Mouse (Mus musculus): ENCODE results near the gene Gm14391.
A peak's percentile ranks its signal among the peaks of the same experiment; 100 is the strongest.
"Not testable (repeated sequence)": the region's sequence is repeated elsewhere in the genome, so short reads cannot be mapped to it uniquely, and the experiment has no call there.

The Gm14391 gene

GRCm38 (mm10) chr2:175206732-175207131, at the start of gene Gm14391:
TSS of gene Gm14391 (minus strand) at chr2:175206917.
- not testable (repeated sequence) for DNase-seq (ENCODE audit: low spot score in 2 of 2)

DNA sequence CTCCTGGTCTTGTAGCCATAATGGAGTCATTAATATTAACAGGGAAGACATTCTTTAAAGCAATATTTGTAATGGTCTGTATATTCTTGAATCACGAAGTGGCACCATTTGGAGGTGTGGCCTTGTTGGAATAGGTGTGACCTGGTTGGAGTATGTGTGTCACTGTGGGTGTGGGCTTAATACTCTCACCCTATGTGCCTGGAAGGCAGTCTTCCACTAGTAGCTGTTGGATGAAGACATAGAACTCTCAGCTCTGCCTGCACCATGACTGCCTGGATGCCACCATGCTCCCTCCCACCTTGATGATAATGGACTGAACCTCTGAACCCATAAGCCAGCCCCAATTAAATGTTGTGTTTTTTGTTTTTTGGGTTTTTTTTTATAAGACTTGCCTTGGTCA, 27.7 kb downstream of the Gm14391 start:
- not testable (repeated sequence) for DNase-seq (ENCODE audit: low spot score in 2 of 2)

- no peak for DNase-seq (ENCODE audit: low spot score in 2 of 2)
Measured at GRCm38 (mm10) chr2:175176312-175176711, 30.4 kb downstream of the Gm14391 start.

GRCm38 (mm10) chr2:175175401-175176180, 31.1 kb downstream of the Gm14391 start, which contains the start of gene Gm14443:
TSS of gene Gm14443 (minus strand) at chr2:175175871.
- DNase-seq (ENCODE audit: low spot score in 2 of 2): not testable (repeated sequence)

DNA sequence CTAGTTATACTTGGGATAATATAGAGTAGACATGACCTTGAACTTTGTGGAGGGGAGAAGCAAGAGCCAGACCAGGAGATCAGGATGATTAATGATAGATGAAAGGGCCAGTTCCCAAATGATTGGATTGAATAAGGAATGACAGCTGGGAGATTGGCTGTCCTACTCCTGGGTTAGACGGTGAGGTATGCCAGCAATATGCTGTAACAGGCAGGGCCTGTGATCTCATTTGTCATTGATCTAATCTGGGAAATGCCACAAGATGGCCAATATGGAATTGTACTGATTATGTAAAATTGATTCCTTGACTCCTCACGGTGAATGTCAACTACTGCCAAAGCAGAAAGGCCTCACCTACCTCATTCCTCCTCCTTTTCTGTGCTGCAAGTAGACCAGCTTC, 32.7 kb downstream of the Gm14391 start:
- DNase-seq (ENCODE audit: low spot score in 2 of 2): not testable (repeated sequence)

DNA sequence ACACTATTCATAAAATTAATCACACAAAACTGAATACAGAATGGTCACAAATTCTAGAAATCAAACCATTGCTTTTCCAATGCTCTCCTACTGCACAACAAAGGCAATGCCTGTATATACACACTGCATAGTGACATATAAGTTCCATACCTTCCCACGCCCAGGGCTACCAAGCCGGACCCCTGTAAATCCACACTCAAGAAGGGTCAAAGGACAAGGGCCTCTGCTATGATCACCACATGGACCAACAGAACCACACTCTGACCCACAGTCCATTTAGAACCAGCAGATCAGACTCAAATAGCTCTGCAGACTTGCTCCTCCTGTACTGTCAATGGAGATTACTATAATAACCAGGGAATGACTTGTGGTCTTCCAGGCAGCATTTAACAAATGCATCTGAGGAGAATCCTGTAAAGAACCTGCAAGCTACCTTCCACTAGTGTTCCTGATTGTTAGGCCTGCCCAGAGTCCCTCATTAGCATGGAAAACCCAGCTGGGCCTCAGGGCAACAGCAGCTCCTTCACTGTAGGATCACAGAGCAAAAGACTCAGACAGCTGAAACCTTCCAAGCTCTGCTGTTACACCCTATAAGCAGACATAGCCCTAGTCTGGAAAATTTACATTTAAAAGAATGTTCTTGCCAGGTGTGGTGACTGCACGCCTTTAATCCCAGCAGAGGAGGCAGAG, 33.7 kb downstream of the Gm14391 start:
- not testable (repeated sequence) for DNase-seq (ENCODE audit: low spot score in 2 of 2)

- no peak for DNase-seq (ENCODE audit: low spot score in 2 of 2)
Measured at GRCm38 (mm10) chr2:175172123-175172522, 34.6 kb downstream of the Gm14391 start.

DNA sequence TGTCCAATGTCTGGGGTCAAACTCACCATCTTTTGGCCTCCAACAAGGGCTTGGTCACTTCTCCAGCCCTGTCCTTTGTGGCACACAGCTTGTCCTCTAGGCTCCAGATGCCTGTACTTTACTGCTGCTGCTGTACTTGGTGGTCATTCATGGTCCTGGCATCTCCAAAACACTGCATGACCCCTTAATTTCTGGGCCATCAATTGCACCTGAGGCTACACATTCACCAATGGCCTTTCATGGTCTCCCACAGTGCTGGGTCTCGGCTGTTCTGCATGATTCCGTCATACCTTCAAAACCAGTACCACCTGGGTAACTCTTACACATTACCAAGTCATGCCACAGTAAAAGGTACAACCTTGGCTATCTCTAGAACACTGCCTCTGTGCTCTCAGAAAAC, 39.8 kb downstream of the Gm14391 start:
- DNase-seq (ENCODE audit: low spot score in 2 of 2): not testable (repeated sequence)

GRCm38 (mm10) chr2:175165110-175165509, 41.6 kb downstream of the Gm14391 start:
- not testable (repeated sequence) for DNase-seq (ENCODE audit: low spot score in 2 of 2)

DNA sequence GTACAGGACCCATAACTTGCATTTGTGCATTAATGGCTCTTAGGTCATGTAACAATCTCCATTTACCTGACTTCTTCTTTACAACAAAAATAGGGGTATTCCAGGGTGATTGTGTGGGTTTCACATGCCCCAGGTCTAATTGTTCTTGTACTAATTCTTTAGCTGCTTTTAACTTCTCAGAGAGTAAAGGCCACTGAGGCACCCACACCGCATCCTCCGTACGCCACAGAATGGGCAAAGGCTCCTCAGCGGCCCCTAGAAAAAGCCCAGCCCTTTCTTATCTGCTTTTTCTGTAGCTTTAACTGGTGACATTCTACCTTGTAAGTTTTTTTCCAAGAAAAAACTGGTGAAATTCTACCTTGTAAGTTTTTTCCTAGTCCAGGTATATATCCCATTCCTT, 45.3 kb downstream of the Gm14391 start:
- DNase-seq (ENCODE audit: low spot score in 2 of 2): not testable (repeated sequence)

DNA sequence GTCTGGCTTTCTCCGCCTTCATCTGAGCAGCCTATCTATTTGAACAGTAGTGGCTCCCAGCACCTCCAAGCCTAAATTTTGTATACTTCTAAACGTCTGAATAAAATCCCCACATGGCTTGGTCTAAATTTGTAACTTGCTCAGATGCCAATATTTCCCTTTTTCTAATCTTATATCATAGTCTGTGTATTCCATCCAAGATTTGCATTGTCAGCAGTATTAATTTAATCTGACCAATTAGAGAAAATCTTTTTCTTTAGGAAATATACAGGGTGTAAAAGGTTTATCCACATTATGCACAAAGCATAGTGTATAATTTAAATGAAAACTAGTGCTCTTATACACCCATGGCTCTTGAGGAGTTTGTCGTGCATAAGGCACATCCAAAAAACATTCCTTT, 48.1 kb downstream of the Gm14391 start:
- DNase-seq (ENCODE audit: low spot score in 2 of 2): no peak

- no peak for DNase-seq (ENCODE audit: low spot score in 2 of 2)
Measured at GRCm38 (mm10) chr2:175156696-175157095, 50.0 kb downstream of the Gm14391 start.

DNA sequence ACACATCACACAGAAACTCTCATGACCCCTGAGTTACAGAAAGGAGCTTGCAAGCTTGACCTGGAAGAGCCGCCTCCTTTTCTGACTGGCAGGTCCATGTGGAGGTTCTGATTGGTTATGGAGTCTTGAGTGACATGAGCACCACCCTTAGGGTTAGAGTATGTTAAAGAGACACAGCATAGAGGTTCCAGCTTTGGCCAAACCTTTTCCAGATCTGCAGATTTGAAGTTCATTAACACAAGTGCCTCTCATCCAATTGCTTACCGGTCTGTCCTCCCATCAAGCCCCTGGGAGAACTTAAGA, 64.8 kb downstream of the Gm14391 start, which contains the start of gene Gm14399:
Gene Gm14399 (minus strand): TSS at position 20 of the 303 bp plus-strand sequence.
- DNase-seq (ENCODE audit: low spot score in 2 of 2): peak in 1 of 2 experiments; percentile 39

DNA sequence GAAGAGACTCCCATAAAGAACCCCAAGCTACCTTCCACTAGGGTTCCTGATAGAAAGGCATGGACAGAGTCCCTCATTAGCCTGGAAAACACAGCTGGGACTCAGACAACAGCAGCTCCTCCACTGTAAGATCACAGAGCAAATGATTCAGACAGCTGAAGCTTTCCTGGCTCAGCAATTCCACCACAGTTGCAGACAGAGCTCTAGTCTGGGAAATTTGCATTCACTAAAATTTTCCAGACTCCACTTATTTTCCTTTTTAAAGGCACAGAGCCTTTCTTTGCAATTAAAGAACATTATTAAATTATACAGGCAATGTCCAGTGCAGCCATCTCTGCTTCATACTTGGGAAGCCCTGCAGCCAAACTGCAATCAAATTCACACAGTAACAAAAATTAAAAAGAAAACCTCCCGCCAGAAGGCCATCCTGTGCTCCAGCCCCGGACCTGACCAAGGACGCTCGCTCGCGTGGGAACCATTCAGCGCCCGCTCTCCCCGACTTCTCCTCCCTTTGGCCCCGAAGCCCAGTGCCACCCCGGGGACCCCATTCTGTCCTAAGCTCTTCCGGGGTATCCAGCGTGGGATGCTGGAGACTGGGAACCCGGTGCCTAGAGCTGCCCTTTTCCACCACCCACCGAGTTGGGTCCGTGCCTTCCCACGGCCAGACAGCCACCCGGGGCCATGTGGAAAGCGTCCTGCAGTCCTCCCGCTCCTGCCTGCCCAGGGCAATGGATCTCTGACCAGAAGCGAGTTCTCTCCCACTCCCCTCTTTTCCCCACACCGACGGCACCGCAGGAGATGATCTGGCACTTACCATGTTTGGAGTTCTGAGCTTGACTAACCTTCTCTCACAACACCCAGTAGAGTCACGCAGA, 65.4 kb downstream of the Gm14391 start:
- peak in 1 of 2 experiments; percentile 43 for DNase-seq (ENCODE audit: low spot score in 2 of 2)
